Mouse (Mus musculus) heart, embryonic 11.5 days (tissue): Measurements from ENCODE around the gene Vrk2. TPM values are rescaled to one million over a fixed set of nuclear protein-coding genes. Genes with fewer than 3 reads are reported as not detected.

ENCODE experiments used
- ATAC-seq: fragments of 200-750 bp; cut with Nextera tagmentation; replicated peaks from 2 replicates; pipeline ENCODE4 v1.8.0; 2017; ENCODE audit warnings: moderate library complexity; ENCODE audit not compliant: insufficient number of reproducible peaks, low FRiP score, low TSS enrichment
- H3K27ac ChIP-seq: fragments of 300-500 bp; sonication (generic); 2 replicates; pipeline ENCODE4 v1.5.1; 2014; ENCODE audit warnings: mild to moderate bottlenecking, low read depth, low read length
- H3K27me3 ChIP-seq: fragments of 300-500 bp; sonication (generic); 2 replicates; pipeline ENCODE4 v1.6.1; 2014; ENCODE audit warnings: mild to moderate bottlenecking, low read length, mixed read lengths; ENCODE audit not compliant: control insufficient read depth, insufficient read depth
- H3K36me3 ChIP-seq: fragments of 300-500 bp; sonication (generic); 2 replicates; pipeline ENCODE4 v1.6.1; 2014; ENCODE audit warnings: mild to moderate bottlenecking, low read length, moderate library complexity, mixed read lengths; ENCODE audit not compliant: control insufficient read depth, insufficient read depth
- H3K4me1 ChIP-seq: fragments of 300-500 bp; sonication (generic); 2 replicates; pipeline ENCODE4 v1.6.1; 2014; ENCODE audit warnings: low read length; ENCODE audit not compliant: control insufficient read depth, insufficient read depth
- H3K4me2 ChIP-seq: fragments of 300-500 bp; sonication (generic); 2 replicates; pipeline ENCODE4 v1.6.1; 2014; ENCODE audit warnings: mild to moderate bottlenecking, moderate library complexity
- H3K4me3 ChIP-seq: fragments of 300-500 bp; sonication (generic); 2 replicates; pipeline ENCODE4 v1.5.1; 2014; ENCODE audit warnings: low read depth, low read length
- H3K9ac ChIP-seq: fragments of 300-500 bp; sonication (generic); 2 replicates; pipeline ENCODE4 v1.6.1; 2014; ENCODE audit warnings: mild to moderate bottlenecking, low read depth, low read length, moderate library complexity
- H3K9me3 ChIP-seq: fragments of 300-500 bp; sonication (generic); replicated peaks from 2 replicates; pipeline ENCODE4 v1.6.1; 2016; ENCODE audit warnings: low read length; ENCODE audit not compliant: control insufficient read depth
- WGBS: fragments of 180-500 bp; shearing (Covaris S2); extraction: QIAGEN DNeasy Blood & Tissue Kit; methylation state at CpG from one replicate; pipeline ENCODE4 v1.1.7; 2014; ENCODE audit not compliant: insufficient replicate concordance; 5-methylcytosine and 5-hydroxymethylcytosine counted together
- polyA plus RNA-seq: library from polyadenylated mRNA; unstranded; fragments of >200 nt; fragmentation: Nextera tagmentation; extraction: Ambion mirVana; gene quantifications from 2 replicates; pipeline ENCODE4 v1.2.1, GENCODE M21; 2014

The Vrk2 gene
- polyA plus RNA-seq, 1 experiment from 2014 or later, result 20.5 TPM

- no peaks in the 10 kb centered on the region for H3K9me3 ChIP-seq
- no peaks in the 10 kb centered on the region for H3K4me1 ChIP-seq
- H3K4me3 ChIP-seq, result no peak overlapping the region
- 70% methylated on average over 6 of the region's 6 CpGs for WGBS
- no peak overlapping the region for H3K4me2 ChIP-seq
- H3K36me3 ChIP-seq, result no peaks in the 10 kb centered on the region
- H3K27ac ChIP-seq, result no peak overlapping the region
- H3K9ac ChIP-seq, result no peak overlapping the region
- no peak for ATAC-seq
- no peaks in the 10 kb centered on the region for H3K27me3 ChIP-seq
These were observed 7.2 kb downstream of the Vrk2 start for GRCm38 (mm10) chr11:26586367-26587183.

DNA sequence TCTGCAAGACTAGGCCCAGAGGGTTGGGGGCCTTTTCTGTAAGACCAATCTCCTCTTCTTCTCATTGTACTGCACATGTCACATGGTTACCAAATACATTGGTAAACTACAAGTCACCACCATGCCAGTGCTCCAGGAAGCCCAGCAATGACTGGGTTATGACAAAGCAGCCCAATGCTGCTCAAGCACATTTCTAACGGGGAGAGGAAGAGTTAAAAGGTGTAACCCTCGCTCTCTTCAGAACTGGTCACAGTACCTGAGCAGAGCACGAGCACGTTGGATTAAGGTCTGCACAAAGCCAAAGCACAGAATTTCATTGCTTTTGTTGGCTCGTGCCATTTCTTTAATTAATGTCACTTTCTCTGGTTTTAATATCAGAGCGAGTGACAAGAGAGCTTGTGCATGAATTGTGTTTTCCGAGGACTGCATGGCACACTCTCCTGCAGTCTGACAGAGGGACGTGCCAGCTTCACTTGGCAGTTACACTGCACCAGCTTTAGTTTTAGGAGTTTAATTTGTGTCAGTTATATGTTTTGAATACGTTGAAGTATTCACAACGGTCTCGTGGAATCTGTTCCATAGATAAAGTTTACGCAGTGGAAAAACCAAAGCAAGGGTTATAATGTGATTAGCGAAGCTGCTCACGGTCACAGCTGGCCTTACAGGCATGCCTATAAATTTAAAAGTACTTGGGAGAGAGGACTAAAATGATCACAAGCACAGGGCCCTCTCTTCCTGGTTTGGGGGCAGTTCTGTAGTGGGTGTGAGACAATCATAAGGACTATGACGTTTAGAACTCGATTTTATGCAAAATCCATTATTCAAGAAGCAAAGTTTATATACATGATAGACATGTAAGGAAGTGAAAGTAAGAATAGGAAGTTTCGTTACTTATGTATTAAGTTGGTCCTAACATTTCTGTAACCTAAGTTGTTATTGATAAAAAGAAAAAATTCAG lies 8.1 kb downstream of the Vrk2 start:
- H3K4me2 ChIP-seq, result no peak overlapping the region
- no peak for ATAC-seq
- WGBS, result 86% methylated on average over 17 of the region's 17 CpGs
- H3K4me3 ChIP-seq, result no peak overlapping the region
- no peak overlapping the region for H3K27ac ChIP-seq
- H3K36me3 ChIP-seq, result no peaks in the 10 kb centered on the region
- H3K9ac ChIP-seq, result no peak overlapping the region
- H3K27me3 ChIP-seq, result no peaks in the 10 kb centered on the region
- no peaks in the 10 kb centered on the region for H3K4me1 ChIP-seq
- H3K9me3 ChIP-seq, result no peaks in the 10 kb centered on the region

DNA sequence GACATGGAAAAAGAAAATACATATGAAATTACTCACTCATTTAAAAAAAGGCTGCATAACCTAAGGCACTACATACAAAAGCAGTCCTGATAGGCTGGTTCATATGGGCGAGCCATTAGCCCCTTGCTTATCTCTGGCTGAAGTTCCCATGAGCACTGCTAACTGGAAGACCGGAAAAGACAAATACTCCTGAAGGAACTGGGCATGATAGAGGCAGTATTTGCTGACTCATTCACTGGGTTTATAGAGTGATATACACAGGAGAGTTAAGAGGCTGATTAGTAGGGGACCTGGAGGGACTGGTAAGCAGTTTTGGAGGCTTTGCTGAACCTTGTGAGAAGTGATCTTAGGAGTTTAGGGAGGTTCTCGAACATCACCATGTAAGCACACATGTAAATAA lies 42.2 kb downstream of the Vrk2 start:
- H3K4me2 ChIP-seq, result no peak overlapping the region
- no peaks in the 10 kb centered on the region for H3K27me3 ChIP-seq
- ATAC-seq, result no peak
- no peaks in the 10 kb centered on the region for H3K9me3 ChIP-seq
- H3K9ac ChIP-seq, result no peak overlapping the region
- H3K4me3 ChIP-seq, result no peak overlapping the region
- H3K27ac ChIP-seq, result no peak overlapping the region
- no peaks in the 10 kb centered on the region for H3K4me1 ChIP-seq
- WGBS, result 75% methylated on average over 3 of the region's 3 CpGs
- H3K36me3 ChIP-seq, result no peaks in the 10 kb centered on the region

DNA sequence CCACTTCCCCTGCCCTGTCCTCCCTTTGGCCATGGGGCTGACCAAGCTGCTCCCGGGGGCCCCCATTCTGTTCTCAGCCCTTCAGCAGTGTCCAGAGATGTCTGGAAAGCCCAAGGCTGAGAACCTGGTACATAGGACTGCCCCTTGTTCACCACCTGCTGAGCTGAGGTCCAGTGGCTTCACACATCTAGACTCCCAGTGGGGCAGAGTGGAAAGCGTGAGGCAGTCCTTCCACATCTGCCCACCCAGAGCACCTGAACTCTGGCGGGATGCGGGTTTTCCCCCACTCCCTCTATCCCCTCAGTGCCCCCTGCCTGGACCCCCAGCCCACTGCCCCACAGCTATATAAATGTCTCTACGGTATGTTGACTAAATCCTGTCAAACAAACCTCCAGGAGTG lies 56.0 kb downstream of the Vrk2 start:
- H3K4me3 ChIP-seq, result no peak overlapping the region
- H3K4me1 ChIP-seq, result no peaks in the 10 kb centered on the region
- H3K9me3 ChIP-seq, result no peaks in the 10 kb centered on the region
- no peaks in the 10 kb centered on the region for H3K36me3 ChIP-seq
- H3K27ac ChIP-seq, result no peak overlapping the region
- no peak overlapping the region for H3K4me2 ChIP-seq
- 82% methylated on average over 5 of the region's 5 CpGs for WGBS
- no peak overlapping the region for H3K9ac ChIP-seq
- no peaks in the 10 kb centered on the region for H3K27me3 ChIP-seq
- ATAC-seq, result no peak

GRCm38 (mm10) chr11:26533828-26534119 lies 60.0 kb downstream of the Vrk2 start:
- ATAC-seq, result no peak
- Histone ChIP-seq H3K9me3 (no peaks in the 10 kb centered on the region), H3K36me3 (no peaks in the 10 kb centered on the region), H3K9ac (no peak overlapping the region), H3K4me2 (no peak overlapping the region), H3K4me1 (no peaks in the 10 kb centered on the region), H3K4me3 (no peak overlapping the region), H3K27me3 (no peaks in the 10 kb centered on the region), H3K27ac (no peak overlapping the region)

DNA sequence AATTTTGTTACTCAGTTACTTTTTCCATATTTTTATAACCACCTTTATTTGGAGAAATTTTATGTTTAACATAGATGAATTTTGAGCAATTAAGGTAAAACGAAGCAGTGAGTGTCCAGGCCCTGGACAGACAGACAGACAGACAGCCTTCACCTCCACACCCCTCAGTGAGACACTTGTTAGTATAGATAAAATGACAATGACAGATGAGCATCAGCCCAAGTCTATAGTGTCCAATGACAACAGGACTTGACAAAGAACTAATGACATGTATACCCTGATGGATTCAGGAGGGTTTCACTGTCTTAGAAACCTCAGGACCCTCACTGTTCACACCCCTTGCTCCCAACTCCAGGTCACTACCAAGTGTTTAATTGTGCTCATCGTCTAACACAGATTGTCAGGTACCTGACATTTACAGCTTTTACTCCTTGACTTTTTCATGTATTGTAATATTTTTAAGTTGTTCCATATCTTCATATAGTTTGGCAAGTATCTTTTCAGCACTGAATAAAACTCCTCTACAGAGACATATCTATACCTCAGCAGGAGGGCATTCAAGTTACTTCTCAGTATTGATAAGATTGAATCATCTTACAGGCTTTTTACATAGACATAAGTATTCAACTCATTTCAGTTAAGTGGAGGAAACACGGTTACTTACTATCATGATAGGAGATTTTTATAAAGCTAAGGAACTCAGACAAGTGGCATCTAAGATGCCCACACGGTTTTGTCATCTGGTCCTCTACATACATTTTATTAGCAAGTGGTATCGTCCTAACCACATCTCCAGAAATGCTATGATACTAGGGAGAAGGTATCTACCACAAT lies 60.6 kb downstream of the Vrk2 start:
- Histone ChIP-seq H3K36me3 (no peaks in the 10 kb centered on the region), H3K9ac (no peak overlapping the region), H3K4me1 (no peaks in the 10 kb centered on the region), H3K4me3 (no peak overlapping the region), H3K4me2 (no peak overlapping the region), H3K27me3 (no peaks in the 10 kb centered on the region), H3K9me3 (no peaks in the 10 kb centered on the region), H3K27ac (no peak overlapping the region)
- 80% methylated on average over 5 of the region's 5 CpGs for WGBS
- ATAC-seq, result no peak; the same call in 1 of the 2 replicates

- Histone ChIP-seq H3K4me1 (no peaks in the 10 kb centered on the region), H3K27ac (no peak overlapping the region), H3K4me2 (no peak overlapping the region), H3K4me3 (no peak overlapping the region), H3K9me3 (no peaks in the 10 kb centered on the region), H3K27me3 (no peaks in the 10 kb centered on the region), H3K9ac (no peak overlapping the region), H3K36me3 (no peaks in the 10 kb centered on the region)
- 89% methylated on average over 2 of the region's 2 CpGs for WGBS
- ATAC-seq, result no peak
These were observed 66.9 kb downstream of the Vrk2 start for GRCm38 (mm10) chr11:26526861-26527260.

- H3K36me3 ChIP-seq, result no peaks in the 10 kb centered on the region
- H3K9ac ChIP-seq, result no peak overlapping the region
- WGBS, result 61% methylated on average over 3 of the region's 3 CpGs
- no peaks in the 10 kb centered on the region for H3K4me1 ChIP-seq
- no peak for ATAC-seq
- H3K4me2 ChIP-seq, result no peak overlapping the region
- no peaks in the 10 kb centered on the region for H3K27me3 ChIP-seq
- no peak overlapping the region for H3K4me3 ChIP-seq
- no peaks in the 10 kb centered on the region for H3K9me3 ChIP-seq
- no peak overlapping the region for H3K27ac ChIP-seq
These were observed 74.8 kb downstream of the Vrk2 start for GRCm38 (mm10) chr11:26518991-26519390.
